In genomic region chr2:181659609-181660055, GRCm38 (mm10) we compare ENCODE assay signal across 8 mouse cellular contexts. TPM values are rescaled to one million over a fixed set of nuclear protein-coding genes. Genes with fewer than 3 reads are reported as not detected.
DNase-seq lines count a peak whose midpoint lies in the region; ATAC-seq and TF ChIP-seq lines count a peak whose summit lies in the region.

No protein-coding gene starts in this region.

- peak overlapping the region; percentile 82 for H3K27ac ChIP-seq in gastrocnemius, adult 2 months
- H3K27ac ChIP-seq in hindbrain, embryonic 16.5 days (ENCODE audit: low read depth, low read length) = no peak overlapping the region
- H3K27ac ChIP-seq in macrophage = 0 out of 2 replicates have a peak overlapping the region, but pooled peaks have one; percentile 15

- H3K27me3 ChIP-seq in hindbrain, embryonic 16.5 days (replicated peaks; ENCODE audit: control insufficient read depth, insufficient read depth, low read length) = no peaks in the 10 kb centered on the region

- H3K4me3 ChIP-seq in gastrocnemius, adult 2 months = no peak overlapping the region; the same call in 1 of the 2 replicates
- no peak overlapping the region for H3K4me3 ChIP-seq in hindbrain, embryonic 16.5 days (ENCODE audit: low read length)
- H3K4me3 ChIP-seq in macrophage (ENCODE audit: inconsistent target) = no peak overlapping the region

- DNase-seq in T-cell, adult 2 months (ENCODE audit: low spot score) = peak; percentile 85
- peak; percentile 82 to 83 for DNase-seq in cerebellum, postnatal 36 days
- peak; percentile 86 for DNase-seq in gastrocnemius, adult 2 months
- DNase-seq in left cerebral cortex, adult 18-20 months (ENCODE audit: low spot score in 2 of 2) = peak; percentile 83 to 85
- peak; percentile 77 to 85 for DNase-seq in right cerebral cortex, adult 2 months (ENCODE audit: low spot score in 2 of 2)
- DNase-seq in urinary bladder, postnatal 25 days (ENCODE audit: low spot score) = peak; percentile 64

- H3K9ac ChIP-seq in hindbrain, embryonic 16.5 days (ENCODE audit: low read depth, low read length) = no peak overlapping the region

- peaks cover 17% of the 10 kb centered on the region for H3K36me3 ChIP-seq in hindbrain, embryonic 16.5 days (ENCODE audit: control insufficient read depth, insufficient read depth, low read length)
- H3K36me3 ChIP-seq in macrophage (ENCODE audit: inconsistent target) = peaks cover 10% of the 10 kb centered on the region

- peak; percentile 79 for ATAC-seq in hindbrain, embryonic 16.5 days

- peak; percentile 72 for TF ChIP-seq CTCF in gastrocnemius, adult 2 months (IDR thresholded peaks at IDR 0.05)

- WGBS in hindbrain, embryonic 16.5 days = 10% methylated on average over 9 of the region's 9 CpGs
- WGBS in macrophage (ENCODE audit: missing documents) = 4% methylated on average over 9 of the region's 9 CpGs

- H3K79me2 ChIP-seq in macrophage (ENCODE audit: inconsistent target) = no peaks in the 10 kb centered on the region

- no peak overlapping the region for H3K4me2 ChIP-seq in hindbrain, embryonic 16.5 days (ENCODE audit: low read length)

- no peaks in the 10 kb centered on the region for H3K4me1 ChIP-seq in hindbrain, embryonic 16.5 days (ENCODE audit: control insufficient read depth, insufficient read depth, low read depth, low read length)

- intact Hi-C loops in gastrocnemius, adult 2 months (cut with DNase I) = loop anchor here (1.0 to 5.0 kb wide), 2 partner anchors 18 to 48 kb away; no protein-coding TSS in a partner anchor

- no peaks in the 10 kb centered on the region for H3K9me3 ChIP-seq in hindbrain, embryonic 16.5 days (ENCODE audit: control insufficient read depth, low read length)

RNA-seq across cellular contexts. Expression of gene Gm29797, which starts 2.8 kb away (rescaled TPM):
- not detected for total RNA-seq in gastrocnemius, adult 2 months (2021)
- polyA plus RNA-seq in hindbrain, embryonic 16.5 days (2015; fragmentation: Nextera tagmentation; extraction: Ambion mirVana) = not detected in 2 replicates
- total RNA-seq in left cerebral cortex, adult 18-20 months (2021) = under 1 TPM; 0.67 to 0.80 TPM
- 1 to 10 TPM in 1 of 26 experiments, not detected in 25; 1.2 TPM for total RNA-seq in macrophage (2018; cell fraction: chromatin; rRNA removed)
- not detected for total RNA-seq in macrophage (2018; cell fraction: cytosol; rRNA removed)
- 1 to 10 TPM in 1 of 26 experiments, not detected in 25; 1.1 TPM for total RNA-seq in macrophage (2018; cell fraction: nucleus; rRNA removed)
- not detected in 3 replicates for polyA plus RNA-seq in macrophage (2018)

RNA-seq across cellular contexts. Expression of gene Sox18, which starts 11.8 kb away (rescaled TPM):
- 10 to 100 TPM; 10.4 to 15.3 TPM for total RNA-seq in gastrocnemius, adult 2 months (2021)
- polyA plus RNA-seq in hindbrain, embryonic 16.5 days (2015; fragmentation: Nextera tagmentation; extraction: Ambion mirVana) = 18.0 TPM in 2 replicates
- total RNA-seq in left cerebral cortex, adult 18-20 months (2021) = 10 to 100 TPM; 14.2 to 14.3 TPM
- not detected for total RNA-seq in macrophage (2018; cell fraction: chromatin; rRNA removed)
- not detected for total RNA-seq in macrophage (2018; cell fraction: cytosol; rRNA removed)
- total RNA-seq in macrophage (2018; cell fraction: nucleus; rRNA removed) = not detected
- 0.15 TPM in 1 of 3 replicates, not detected in the others for polyA plus RNA-seq in macrophage (2018)

RNA-seq across cellular contexts. Expression of gene Tcea2, which starts 20.5 kb away (rescaled TPM):
- 1 to 10 TPM; 6.9 to 7.6 TPM for total RNA-seq in gastrocnemius, adult 2 months (2021)
- polyA plus RNA-seq in hindbrain, embryonic 16.5 days (2015; fragmentation: Nextera tagmentation; extraction: Ambion mirVana) = 47.7 and 50.0 TPM in 2 replicates
- total RNA-seq in left cerebral cortex, adult 18-20 months (2021) = 10 to 100 TPM; 58.3 to 59.3 TPM
- total RNA-seq in macrophage (2018; cell fraction: chromatin; rRNA removed) = 10 to 100 TPM in 6 of 26 experiments, 1 to 10 TPM in 20; 2.8 to 16.7 (median 6.9) TPM
- total RNA-seq in macrophage (2018; cell fraction: cytosol; rRNA removed) = 1 to 10 TPM in 8 of 26 experiments, under 1 TPM in 18; 0.38 to 2.1 (median 0.81) TPM
- total RNA-seq in macrophage (2018; cell fraction: nucleus; rRNA removed) = 10 to 100 TPM in 6 of 26 experiments, 1 to 10 TPM in 20; 2.0 to 15.0 (median 8.1) TPM
- 1.5 to 3.2 TPM (median 1.9 TPM) in 3 replicates for polyA plus RNA-seq in macrophage (2018)

RNA-seq across cellular contexts. Expression of gene Rgs19, which starts 34.1 kb away (rescaled TPM):
- total RNA-seq in gastrocnemius, adult 2 months (2021) = 1 to 10 TPM; 2.7 to 2.8 TPM
- 68.9 and 71.9 TPM in 2 replicates for polyA plus RNA-seq in hindbrain, embryonic 16.5 days (2015; fragmentation: Nextera tagmentation; extraction: Ambion mirVana)
- 10 to 100 TPM; 29.3 to 30.7 TPM for total RNA-seq in left cerebral cortex, adult 18-20 months (2021)
- 100 to 1,000 TPM in 2 of 26 experiments, 10 to 100 TPM in 24; 14.2 to 128 (median 48.1) TPM for total RNA-seq in macrophage (2018; cell fraction: chromatin; rRNA removed)
- total RNA-seq in macrophage (2018; cell fraction: cytosol; rRNA removed) = 100 to 1,000 TPM in 12 of 26 experiments, 10 to 100 TPM in 14; 52.4 to 132 (median 97.4) TPM
- 100 to 1,000 TPM in 6 of 26 experiments, 10 to 100 TPM in 20; 27.0 to 168 (median 66.2) TPM for total RNA-seq in macrophage (2018; cell fraction: nucleus; rRNA removed)
- polyA plus RNA-seq in macrophage (2018) = 74.5 to 107 TPM (median 89.4 TPM) in 3 replicates

RNA-seq across cellular contexts. Expression of gene Lkaaear1, which starts 38.6 kb away (rescaled TPM):
- total RNA-seq in gastrocnemius, adult 2 months (2021) = not detected
- not detected in 2 replicates for polyA plus RNA-seq in hindbrain, embryonic 16.5 days (2015; fragmentation: Nextera tagmentation; extraction: Ambion mirVana)
- total RNA-seq in left cerebral cortex, adult 18-20 months (2021) = not detected
- total RNA-seq in macrophage (2018; cell fraction: chromatin; rRNA removed) = not detected
- not detected for total RNA-seq in macrophage (2018; cell fraction: cytosol; rRNA removed)
- total RNA-seq in macrophage (2018; cell fraction: nucleus; rRNA removed) = not detected
- polyA plus RNA-seq in macrophage (2018) = not detected in 3 replicates

Comparison
In these comparisons a context has a peak if more than half of its experiments do, and no peak if none do; other contexts are left out.
1. RNA of gene Tcea2, which starts 20.5 kb away (total RNA-seq): 58.3 to 59.3 TPM in left cerebral cortex, adult 18-20 months; 6.9 to 7.6 TPM in gastrocnemius, adult 2 months; every median in the first group is over 4 times any median in the second.
2. Peak in every context shown above with its lines, with median percentiles within 50 percentile points of each other: DNase-seq.